Mouse (Mus musculus) heart, adult 2 months (tissue): Measurements from ENCODE around the gene 1600014C23Rik.
A peak's percentile ranks its signal among the peaks of the same experiment; 100 is the strongest.

Source experiments
- CTCF ChIP-seq: fragments of 200-600 bp; IDR thresholded peaks from 2 replicates; pipeline ENCODE4 v1.8.1; 2022; ENCODE audit warnings: antibody characterized with exemption, mild to moderate bottlenecking, moderate library complexity
- EP300 ChIP-seq: fragments of 200-500 bp; IDR thresholded peaks from 2 replicates; pipeline ENCODE4 v1.6.1; 2011; ENCODE audit warnings: low read depth, low read length, control low read depth; ENCODE audit not compliant: insufficient read depth
- POLR2A ChIP-seq: fragments of 200-500 bp; IDR thresholded peaks from 2 replicates; pipeline ENCODE4 v1.6.1; 2011; ENCODE audit warnings: mild to moderate bottlenecking, low read depth, low read length, control low read depth; ENCODE audit not compliant: insufficient read depth

DNA sequence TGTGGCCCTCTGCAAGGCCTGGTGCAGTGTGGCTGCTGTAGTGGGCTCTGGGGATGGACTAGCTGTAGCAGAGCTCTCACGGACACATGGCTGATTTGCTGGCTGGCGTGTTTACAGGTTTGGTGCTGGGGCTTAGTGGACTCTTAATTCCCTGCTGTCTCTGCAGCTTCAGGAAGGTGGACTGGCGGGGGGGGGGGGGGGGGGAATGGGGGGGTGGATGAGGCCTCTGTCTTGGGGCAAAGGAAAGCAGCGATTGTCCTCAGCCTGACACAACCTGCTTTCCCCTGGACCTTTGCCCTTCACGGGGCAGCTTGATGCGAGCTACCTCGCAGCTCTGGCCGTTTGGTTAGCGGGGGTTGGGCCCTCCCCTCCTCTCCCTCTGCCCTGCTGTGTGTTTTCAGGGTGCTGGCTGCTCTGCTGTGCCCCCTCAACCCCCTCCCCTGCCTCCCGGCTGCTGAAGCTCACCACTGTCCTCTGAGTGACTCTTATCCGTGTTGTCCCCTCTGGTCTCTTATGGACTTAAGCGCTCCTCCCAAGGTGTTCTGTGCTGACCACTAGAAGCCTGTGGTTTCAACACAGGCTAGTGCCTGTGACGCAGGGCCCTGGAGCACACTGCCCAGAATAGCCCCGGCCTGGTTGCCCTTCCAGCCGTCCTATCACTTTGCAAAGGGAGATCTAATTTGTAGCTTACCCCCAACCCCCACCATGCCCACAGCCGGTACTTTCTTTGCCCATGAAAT lies 33.0 kb downstream of the 1600014C23Rik start:
- TF ChIP-seq CTCF (no peak), POLR2A (peak; percentile 43; the same call in 1 of the 2 replicates), EP300 (peak; percentile 60; the same call in 1 of the 2 replicates)
